Mouse (Mus musculus): Measurements from ENCODE around the gene Prkci. TPM values are rescaled to one million over a fixed set of nuclear protein-coding genes. Genes with fewer than 3 reads are reported as not detected.

Prkci gene
- polyA plus RNA-seq, 1 experiment from 2014 or later: 38.8 TPM

GRCm38 (mm10) chr3:31093627-31094351 is 98.2 kb downstream of the Prkci start:
- Histone ChIP-seq H3K36me3 (ENCODE audit: control insufficient read depth, insufficient read depth, low read length) (0 out of 2 replicates have a peak, but pooled peaks cover 4% of the 10 kb centered on the region), H3K4me2 (ENCODE audit: low read depth, low read length) (peak overlapping the region; percentile 85), H3K9me3 (ENCODE audit: control insufficient read depth, low read length) (no peaks in the 10 kb centered on the region), H3K9ac (ENCODE audit: low read depth, low read length) (peak overlapping the region; percentile 94), H3K4me3 (ENCODE audit: low read depth, low read length) (peak overlapping the region; percentile 94), H3K27ac (replicated peaks; ENCODE audit: low read depth, low read length) (peak overlapping the region; percentile 99), H3K4me1 (ENCODE audit: control insufficient read depth, insufficient read depth, low read length) (peaks cover 16% of the 10 kb centered on the region), H3K27me3 (replicated peaks; ENCODE audit: control insufficient read depth, insufficient read depth, low read length) (no peaks in the 10 kb centered on the region)
- ATAC-seq (ENCODE audit: low read depth): peak; percentile 61
- WGBS: under 1% methylated on average over 40 of the region's 58 CpGs
- peak; percentile 91 for DNase-seq (ENCODE audit: low spot score)

GRCm38 (mm10) chr3:31094531-31095178 is 99.1 kb downstream of the Prkci start, which contains the start of gene Skil:
Gene Skil (plus strand): TSS chr3:31095058.
- DNase-seq (ENCODE audit: low spot score) (peak; percentile 97), ATAC-seq (ENCODE audit: low read depth) (peak; percentile 96)
- H3K4me2 ChIP-seq (ENCODE audit: low read depth, low read length): peak within 1 kb of the TSS; percentile 85
- H3K36me3 ChIP-seq (ENCODE audit: control insufficient read depth, insufficient read depth, low read length): 0 out of 2 replicates have a peak, but pooled peaks cover 4% of the 10 kb centered on the region
- peaks cover 20% of the 10 kb centered on the region for H3K4me1 ChIP-seq (ENCODE audit: control insufficient read depth, insufficient read depth, low read length)
- H3K27me3 ChIP-seq (replicated peaks; ENCODE audit: control insufficient read depth, insufficient read depth, low read length): no peaks in the 10 kb centered on the region
- peak within 1 kb of the TSS; percentile 94 for H3K4me3 ChIP-seq (ENCODE audit: low read depth, low read length)
- 0% methylated on average over 10 of the region's 109 CpGs for WGBS
- peak within 1 kb of the TSS; percentile 94 for H3K9ac ChIP-seq (ENCODE audit: low read depth, low read length)
- H3K27ac ChIP-seq (replicated peaks; ENCODE audit: low read depth, low read length): peak within 1 kb of the TSS; percentile 99
- H3K9me3 ChIP-seq (ENCODE audit: control insufficient read depth, low read length): no peaks in the 10 kb centered on the region

- no peaks in the 10 kb centered on the region for H3K9me3 ChIP-seq (ENCODE audit: control insufficient read depth, low read length)
- DNase-seq (ENCODE audit: low spot score): no peak
- WGBS: no CpG with 5 or more reads among the region's 39 CpGs
- peak overlapping the region; percentile 85 for H3K4me2 ChIP-seq (ENCODE audit: low read depth, low read length)
- H3K4me3 ChIP-seq (ENCODE audit: low read depth, low read length): peak overlapping the region; percentile 94
- H3K4me1 ChIP-seq (ENCODE audit: control insufficient read depth, insufficient read depth, low read length): peaks cover 25% of the 10 kb centered on the region
- peak overlapping the region; percentile 94 for H3K9ac ChIP-seq (ENCODE audit: low read depth, low read length)
- peak; percentile 3; the same call in 1 of the 2 replicates for ATAC-seq (ENCODE audit: low read depth)
- H3K36me3 ChIP-seq (ENCODE audit: control insufficient read depth, insufficient read depth, low read length): 0 out of 2 replicates have a peak, but pooled peaks cover 4% of the 10 kb centered on the region
- peak overlapping the region; percentile 99 for H3K27ac ChIP-seq (replicated peaks; ENCODE audit: low read depth, low read length)
- no peaks in the 10 kb centered on the region for H3K27me3 ChIP-seq (replicated peaks; ENCODE audit: control insufficient read depth, insufficient read depth, low read length)
Measured at GRCm38 (mm10) chr3:31095179-31095490, 99.6 kb downstream of the Prkci start.

DNA sequence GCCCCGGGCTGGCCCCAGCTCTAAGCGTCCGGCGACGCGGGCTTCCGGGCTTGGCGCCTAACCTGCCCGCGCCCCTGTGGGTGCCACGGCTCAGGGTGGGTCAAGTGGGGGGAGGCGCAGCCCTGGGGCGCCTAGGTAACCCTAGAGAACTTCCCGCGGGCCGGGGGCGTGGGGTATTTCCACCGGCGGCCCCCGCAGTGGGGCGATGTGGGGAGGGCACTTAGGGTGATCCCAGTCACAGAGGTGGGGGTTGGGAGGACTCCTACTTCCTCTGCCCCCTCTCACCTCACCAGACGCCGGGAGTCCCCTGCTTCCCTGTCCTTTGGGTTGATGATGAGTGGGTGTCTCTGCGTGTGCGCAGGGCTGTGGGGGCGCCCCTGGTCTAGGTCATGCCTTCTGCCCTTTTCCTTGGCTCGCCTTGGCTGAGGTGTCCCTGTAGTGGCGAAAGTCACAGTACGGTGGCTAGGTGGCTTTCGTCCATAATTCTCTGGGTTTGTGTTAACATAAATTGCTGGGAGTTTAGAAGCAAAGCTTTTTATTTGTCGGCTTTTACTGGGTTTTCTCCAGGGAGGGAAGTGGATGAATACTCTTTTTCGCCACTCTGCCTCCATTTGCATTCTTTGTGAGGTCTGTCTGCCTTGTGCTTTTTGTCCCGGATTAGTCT is 100.1 kb downstream of the Prkci start:
- no peaks in the 10 kb centered on the region for H3K27me3 ChIP-seq (replicated peaks; ENCODE audit: control insufficient read depth, insufficient read depth, low read length)
- peak overlapping the region; percentile 85 for H3K4me2 ChIP-seq (ENCODE audit: low read depth, low read length)
- 0 out of 2 replicates have a peak, but pooled peaks cover 4% of the 10 kb centered on the region for H3K36me3 ChIP-seq (ENCODE audit: control insufficient read depth, insufficient read depth, low read length)
- H3K27ac ChIP-seq (replicated peaks; ENCODE audit: low read depth, low read length): peak overlapping the region; percentile 99
- no peaks in the 10 kb centered on the region for H3K9me3 ChIP-seq (ENCODE audit: control insufficient read depth, low read length)
- H3K9ac ChIP-seq (ENCODE audit: low read depth, low read length): peak overlapping the region; percentile 94
- peaks cover 26% of the 10 kb centered on the region for H3K4me1 ChIP-seq (ENCODE audit: control insufficient read depth, insufficient read depth, low read length)
- DNase-seq (ENCODE audit: low spot score) (peak; percentile 41), ATAC-seq (ENCODE audit: low read depth) (no peak; the same call in 1 of the 2 replicates)
- 0% methylated on average over 12 of the region's 33 CpGs for WGBS
- H3K4me3 ChIP-seq (ENCODE audit: low read depth, low read length): peak overlapping the region; percentile 94

DNA sequence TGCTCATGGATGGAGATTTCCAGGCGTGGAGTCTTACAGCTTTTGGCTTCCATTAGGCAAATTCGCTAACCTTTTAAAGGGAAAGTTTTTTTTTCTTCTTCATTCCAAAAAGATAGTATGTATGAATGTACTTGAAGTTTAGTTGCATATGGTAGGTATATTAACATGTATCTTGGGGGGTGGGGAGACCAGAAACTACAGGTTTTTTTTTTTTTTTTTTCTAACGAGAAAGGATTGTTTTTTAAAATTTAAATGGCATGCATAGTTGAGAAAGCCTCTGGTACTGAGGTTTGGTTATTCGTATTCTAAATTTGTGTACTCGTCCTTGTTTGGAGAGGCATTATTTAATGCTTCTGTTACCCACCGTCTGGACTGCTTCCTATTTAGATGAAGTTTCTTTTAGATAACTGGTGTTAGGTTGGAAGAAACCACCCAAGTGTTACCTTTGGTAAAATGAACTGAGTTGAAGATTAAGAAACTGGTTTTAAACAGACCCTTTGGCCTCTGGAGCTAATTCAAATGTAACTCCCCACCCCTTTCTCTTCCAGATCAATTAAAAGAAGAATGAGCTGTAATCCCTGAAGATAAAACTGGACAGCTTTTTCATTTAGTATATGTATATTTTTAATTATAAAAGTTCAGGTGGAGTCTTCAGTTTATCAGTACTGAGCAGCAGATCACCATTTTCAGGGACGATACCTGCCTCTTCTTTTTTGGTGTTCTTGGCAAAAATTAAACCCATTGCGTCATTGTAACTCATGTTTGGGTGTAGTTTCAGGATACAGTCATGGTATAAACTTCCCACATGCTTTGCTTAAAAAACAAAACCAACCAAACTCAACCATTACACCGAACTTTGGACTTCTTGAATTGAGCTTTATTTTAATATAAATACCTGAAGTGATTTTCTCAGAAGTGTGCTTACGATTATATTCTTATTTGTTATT is 100.9 kb downstream of the Prkci start:
- peak overlapping the region; percentile 85 for H3K4me2 ChIP-seq (ENCODE audit: low read depth, low read length)
- peak overlapping the region; percentile 94 for H3K4me3 ChIP-seq (ENCODE audit: low read depth, low read length)
- 0 out of 2 replicates have a peak, but pooled peaks cover 4% of the 10 kb centered on the region for H3K36me3 ChIP-seq (ENCODE audit: control insufficient read depth, insufficient read depth, low read length)
- peak overlapping the region; percentile 99 for H3K27ac ChIP-seq (replicated peaks; ENCODE audit: low read depth, low read length)
- peak overlapping the region; percentile 94 for H3K9ac ChIP-seq (ENCODE audit: low read depth, low read length)
- peaks cover 26% of the 10 kb centered on the region for H3K4me1 ChIP-seq (ENCODE audit: control insufficient read depth, insufficient read depth, low read length)
- 40% methylated on average over 10 of the region's 10 CpGs for WGBS
- no peak for DNase-seq (ENCODE audit: low spot score)
- H3K27me3 ChIP-seq (replicated peaks; ENCODE audit: control insufficient read depth, insufficient read depth, low read length): no peaks in the 10 kb centered on the region
- H3K9me3 ChIP-seq (ENCODE audit: control insufficient read depth, low read length): no peaks in the 10 kb centered on the region
- no peak for ATAC-seq (ENCODE audit: low read depth)

GRCm38 (mm10) chr3:31097102-31097720 is 101.7 kb downstream of the Prkci start:
- 85% methylated on average over 13 of the region's 13 CpGs for WGBS

DNA sequence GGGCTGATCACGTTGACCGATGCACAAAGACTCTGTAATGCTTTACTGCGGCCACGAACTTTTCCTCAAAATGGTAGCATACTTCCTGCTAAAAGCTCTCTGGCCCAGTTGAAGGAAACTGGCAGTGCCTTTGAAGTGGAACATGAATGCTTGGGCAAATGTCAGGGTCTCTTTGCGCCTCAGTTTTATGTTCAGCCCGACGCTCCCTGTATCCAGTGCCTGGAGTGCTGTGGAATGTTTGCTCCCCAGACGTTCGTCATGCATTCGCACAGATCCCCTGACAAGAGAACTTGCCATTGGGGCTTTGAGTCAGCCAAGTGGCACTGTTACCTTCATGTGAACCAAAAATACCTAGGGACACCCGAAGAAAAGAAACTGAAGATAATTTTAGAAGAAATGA is 102.4 kb downstream of the Prkci start:
- no peak overlapping the region for H3K27ac ChIP-seq (replicated peaks; ENCODE audit: low read depth, low read length)
- peaks cover 26% of the 10 kb centered on the region for H3K4me1 ChIP-seq (ENCODE audit: control insufficient read depth, insufficient read depth, low read length)
- no peaks in the 10 kb centered on the region for H3K9me3 ChIP-seq (ENCODE audit: control insufficient read depth, low read length)
- peak overlapping the region; percentile 7; the same call in 1 of the 2 replicates for H3K4me3 ChIP-seq (ENCODE audit: low read depth, low read length)
- H3K27me3 ChIP-seq (replicated peaks; ENCODE audit: control insufficient read depth, insufficient read depth, low read length): no peaks in the 10 kb centered on the region
- H3K4me2 ChIP-seq (ENCODE audit: low read depth, low read length): peak overlapping the region; percentile 13
- DNase-seq (ENCODE audit: low spot score) (no peak), ATAC-seq (ENCODE audit: low read depth) (no peak)
- WGBS: 69% methylated on average over 11 of the region's 11 CpGs
- 0 out of 2 replicates have a peak, but pooled peaks cover 4% of the 10 kb centered on the region for H3K36me3 ChIP-seq (ENCODE audit: control insufficient read depth, insufficient read depth, low read length)
- no peak overlapping the region for H3K9ac ChIP-seq (ENCODE audit: low read depth, low read length)

More at GRCm38 (mm10) chr3:31097102-31097720, 101.7 kb downstream of the Prkci start:
- ATAC-seq (ENCODE audit: low read depth) (no peak), DNase-seq (ENCODE audit: low spot score) (no peak)
- 0 out of 2 replicates have a peak, but pooled peaks cover 4% of the 10 kb centered on the region for H3K36me3 ChIP-seq (ENCODE audit: control insufficient read depth, insufficient read depth, low read length)
- H3K9ac ChIP-seq (ENCODE audit: low read depth, low read length): no peak overlapping the region
- H3K4me1 ChIP-seq (ENCODE audit: control insufficient read depth, insufficient read depth, low read length): peaks cover 26% of the 10 kb centered on the region
- no peaks in the 10 kb centered on the region for H3K27me3 ChIP-seq (replicated peaks; ENCODE audit: control insufficient read depth, insufficient read depth, low read length)
- H3K27ac ChIP-seq (replicated peaks; ENCODE audit: low read depth, low read length): no peak overlapping the region
- peak overlapping the region; percentile 13 for H3K4me2 ChIP-seq (ENCODE audit: low read depth, low read length)
- H3K9me3 ChIP-seq (ENCODE audit: control insufficient read depth, low read length): no peaks in the 10 kb centered on the region
- H3K4me3 ChIP-seq (ENCODE audit: low read depth, low read length): no peak overlapping the region; the same call in 1 of the 2 replicates
